Mouse (Mus musculus): ENCODE measurements around the gene Batf2.
"Not testable (repeated sequence)": the region's sequence is repeated elsewhere in the genome, so short reads cannot be mapped to it uniquely, and the experiment has no call there.

Batf2 gene

DNA sequence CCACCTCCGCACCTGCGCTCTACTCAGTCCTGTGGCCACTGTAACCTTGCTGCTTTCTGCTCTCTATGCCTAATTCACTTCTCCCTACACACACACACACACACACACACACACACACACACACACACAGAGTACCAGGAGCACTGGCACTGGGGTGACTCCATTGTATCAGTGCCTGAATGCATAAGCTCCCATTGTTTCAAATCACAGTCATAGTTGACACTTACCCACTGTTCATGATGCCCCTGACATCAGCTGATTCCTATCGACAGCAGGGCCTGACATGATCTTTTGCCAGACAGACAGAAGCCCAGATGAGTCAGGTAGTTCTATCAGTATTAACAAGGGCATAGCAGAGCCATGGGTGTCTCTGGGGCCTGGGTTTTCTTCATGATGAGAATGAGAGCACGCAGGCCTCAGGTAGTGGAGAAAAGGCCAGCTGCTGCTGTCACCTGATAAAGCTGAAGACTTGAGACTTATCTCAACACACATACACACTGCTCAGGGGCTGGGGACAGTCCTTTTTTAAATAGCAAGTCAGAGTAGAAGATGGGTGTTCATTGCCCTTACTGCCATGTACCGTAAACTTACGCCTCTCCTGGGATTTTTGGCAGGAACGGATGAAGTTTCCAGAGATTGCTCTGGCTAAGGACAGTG lies 8.5 kb upstream of the Batf2 start:
- no peak for DNase-seq

DNA sequence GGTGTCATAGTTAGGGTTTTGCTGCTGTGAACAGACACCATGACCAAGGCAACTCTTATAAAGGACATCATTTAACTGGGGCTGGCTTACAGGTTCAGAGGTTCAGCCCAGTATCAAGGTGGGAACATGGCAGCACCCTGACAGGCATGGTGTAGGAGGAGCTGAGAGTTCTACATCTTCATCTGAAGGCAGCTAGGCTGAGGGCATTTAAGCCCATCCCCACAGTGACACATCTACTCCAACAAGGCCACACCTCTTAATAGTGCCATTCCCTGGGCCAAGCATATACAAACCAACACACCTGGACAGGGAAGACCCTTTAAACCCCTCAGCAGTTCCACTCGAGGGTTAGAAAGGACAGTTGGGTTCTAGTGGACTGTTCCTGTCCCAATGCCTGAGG lies 7.6 kb upstream of the Batf2 start:
- DNase-seq: not testable (repeated sequence)

GRCm38 (mm10) chr19:6136397-6136796 lies 4.4 kb upstream of the Batf2 start:
- DNase-seq: no peak

DNA sequence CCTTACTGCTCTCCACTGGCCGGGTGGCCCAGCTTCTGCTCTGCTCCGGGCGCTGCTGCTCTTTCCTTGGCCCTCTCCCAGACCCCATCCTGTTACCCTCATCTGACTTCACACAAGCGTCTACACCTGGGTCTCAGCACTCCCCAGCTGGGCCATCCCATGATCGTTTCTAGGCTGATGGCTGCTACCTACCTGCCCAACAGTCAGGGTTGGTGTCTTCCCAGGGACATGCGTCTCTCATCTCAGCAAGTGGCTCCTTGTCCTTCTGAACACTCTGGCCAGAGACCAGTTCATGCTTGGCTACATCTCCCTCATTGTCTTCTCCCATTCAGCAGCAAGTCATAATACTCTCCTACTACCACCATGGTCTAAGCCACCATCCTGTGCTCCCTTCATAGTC lies 1.1 kb upstream of the Batf2 start:
- peak; percentile 52 to 64 for DNase-seq

DNA sequence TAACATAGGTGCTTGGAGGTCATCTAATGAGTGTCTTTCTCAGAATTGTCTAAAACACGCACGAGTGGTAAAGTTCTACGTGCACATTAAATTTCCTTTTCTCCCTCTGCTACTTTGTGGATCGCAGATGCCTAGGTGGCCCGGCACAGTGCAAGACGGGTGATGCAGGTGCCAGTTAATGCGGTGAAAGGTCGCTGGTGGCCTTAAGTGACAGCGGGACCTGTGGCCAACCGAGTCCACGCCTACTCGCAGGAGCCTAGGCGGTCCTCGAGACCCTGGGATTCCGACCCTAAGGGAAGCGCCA lies 457 bp upstream of the Batf2 start:
- DNase-seq: no peak

DNA sequence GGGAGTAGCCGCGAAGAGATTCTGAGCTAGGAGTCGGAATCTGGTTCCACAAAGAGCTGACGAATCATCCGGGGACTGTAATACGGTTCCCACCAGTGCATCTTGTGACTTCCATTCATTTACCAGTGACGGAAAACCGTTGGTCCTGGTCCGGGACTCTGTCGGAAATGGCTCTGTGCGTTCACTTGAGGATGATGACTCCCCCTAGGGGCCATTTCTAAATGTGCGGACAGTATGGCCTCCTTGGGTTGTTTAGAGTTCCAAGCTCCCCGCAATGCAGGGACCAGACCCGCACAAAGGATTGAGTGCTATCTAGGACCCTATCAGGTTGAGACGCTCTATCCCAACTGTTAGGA lies 589 bp downstream of the Batf2 start, which contains the start of gene Arl2:
Arl2 (minus strand) TSS at position 155 of the 356 bp plus-strand sequence.
- DNase-seq: peak; percentile 90 to 91

DNA sequence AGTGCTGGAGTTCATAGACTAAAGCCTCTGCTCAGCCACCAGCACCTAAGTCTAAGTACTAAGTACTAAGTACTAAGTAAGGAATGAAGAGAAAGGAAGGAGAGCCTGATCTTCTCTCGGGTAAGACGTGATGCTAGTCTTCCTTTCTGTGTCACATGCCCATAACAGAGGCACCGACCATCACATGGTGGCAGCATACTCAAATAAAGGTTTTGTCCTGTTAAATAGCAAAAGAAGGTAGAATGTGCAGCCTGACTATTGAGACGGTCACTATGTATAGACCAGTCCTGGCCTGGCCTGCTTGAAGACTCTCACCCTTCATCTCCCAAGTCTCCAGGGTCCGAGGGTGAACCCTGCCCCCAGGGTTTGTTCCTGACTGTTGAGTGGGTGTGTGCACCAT lies 4.1 kb downstream of the Batf2 start:
- DNase-seq: no peak

DNA sequence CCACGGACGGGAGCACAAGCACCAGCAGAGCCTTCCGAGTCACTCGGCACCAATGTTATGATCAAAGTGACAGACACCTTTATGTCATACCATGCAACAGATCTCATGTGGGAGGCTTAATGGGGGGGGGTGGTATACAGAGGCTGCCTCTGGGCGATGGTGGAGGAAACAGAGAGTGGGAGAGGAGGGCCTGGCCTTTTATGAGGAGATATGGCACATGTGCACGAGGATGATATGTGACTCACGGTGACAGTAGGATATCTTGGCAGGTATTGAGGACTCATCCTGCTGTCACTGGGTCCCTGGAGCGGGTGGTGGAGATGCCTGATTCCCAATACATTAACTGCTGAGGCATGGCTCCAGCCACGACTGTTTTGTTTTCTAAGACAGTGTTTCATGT lies 14.4 kb downstream of the Batf2 start:
- DNase-seq: no peak

DNA sequence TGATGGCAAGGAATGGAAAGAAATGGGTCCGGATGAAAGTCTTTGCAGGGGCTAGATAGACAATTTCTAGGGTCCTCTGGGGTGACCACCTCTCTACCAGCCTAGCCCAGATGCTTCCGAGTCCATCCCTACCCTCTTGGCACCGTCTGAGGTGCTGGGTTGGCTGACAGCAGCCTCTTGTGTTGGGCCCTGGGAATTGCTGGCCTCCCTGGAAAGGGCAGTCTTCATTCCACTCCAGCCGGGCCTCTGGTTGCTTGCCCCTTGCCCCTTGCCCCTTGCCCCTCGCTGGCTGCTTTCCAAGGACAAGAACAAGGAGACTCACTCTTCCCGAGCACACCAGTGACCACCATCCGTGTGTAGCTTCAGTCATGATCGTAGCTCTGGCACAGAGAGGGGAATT lies 15.6 kb downstream of the Batf2 start:
- DNase-seq: no peak

GRCm38 (mm10) chr19:6157220-6157619 lies 16.4 kb downstream of the Batf2 start:
- DNase-seq: peak; percentile 32 to 33

GRCm38 (mm10) chr19:6163872-6164547 lies 23.2 kb downstream of the Batf2 start:
- no peak for DNase-seq

DNA sequence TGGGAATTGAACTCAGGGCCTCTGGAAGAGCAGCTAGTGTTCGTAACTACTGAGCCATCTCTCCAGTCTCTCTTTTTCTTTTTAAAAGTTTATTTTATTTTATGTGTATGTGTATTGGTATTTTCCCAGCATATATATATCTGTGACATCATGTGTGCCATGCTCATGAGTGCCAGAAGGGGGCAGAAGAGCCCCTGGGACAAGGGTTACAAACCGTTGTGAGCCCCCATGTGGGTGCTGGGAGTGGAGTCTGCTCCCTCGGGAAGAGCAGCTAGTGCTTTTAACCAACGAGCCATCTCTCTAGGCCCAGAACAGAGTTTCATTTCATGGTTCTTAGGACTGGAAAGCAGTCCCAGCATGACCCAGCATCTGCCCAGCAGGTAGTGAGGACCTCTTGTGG lies 26.0 kb downstream of the Batf2 start:
- no peak for DNase-seq

- DNase-seq: peak in 1 of 2 experiments; percentile 32
Measured at GRCm38 (mm10) chr19:6171215-6171614, 30.4 kb downstream of the Batf2 start.

- peak; percentile 54 to 56 for DNase-seq
Measured at GRCm38 (mm10) chr19:6174771-6175170, 34.0 kb downstream of the Batf2 start.

DNA sequence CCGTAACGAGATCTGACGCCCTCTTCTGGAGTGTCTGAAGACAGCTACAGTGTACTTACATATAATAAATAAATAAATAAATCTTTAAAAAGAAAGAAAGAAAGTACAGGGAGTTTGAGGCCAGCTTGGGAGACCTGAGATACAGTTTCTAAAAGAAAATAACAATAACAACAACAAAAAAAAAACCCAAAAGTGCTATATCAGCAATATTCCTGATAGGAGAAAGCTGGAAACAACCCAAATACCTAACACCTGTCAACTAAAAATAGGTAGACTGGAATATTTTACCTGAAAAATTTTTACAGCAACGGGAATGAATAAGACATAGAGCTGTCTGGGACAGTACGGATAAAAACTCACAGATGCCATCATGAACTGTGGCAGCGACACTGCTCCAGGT lies 38.0 kb downstream of the Batf2 start:
- DNase-seq: no peak

DNA sequence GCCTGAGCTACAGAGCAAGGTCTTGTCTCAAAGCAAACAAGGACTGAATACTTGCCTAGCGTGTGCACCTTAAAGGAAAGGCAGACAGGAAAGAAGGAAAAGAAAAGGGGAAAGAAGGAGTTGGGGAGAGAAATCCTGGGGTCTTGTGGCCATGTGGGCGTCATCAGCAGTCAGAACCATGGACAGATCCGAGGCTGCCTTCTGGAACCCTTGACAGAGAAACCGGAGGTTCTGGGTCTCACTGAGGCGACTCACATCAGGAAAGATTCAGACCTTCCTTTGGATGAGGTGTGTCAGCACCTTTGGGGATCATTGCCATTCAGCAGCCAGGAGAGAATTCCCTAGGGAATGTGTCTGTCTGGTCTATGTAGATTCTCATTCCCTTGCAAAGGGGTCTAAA lies 40.8 kb downstream of the Batf2 start:
- no peak for DNase-seq

DNA sequence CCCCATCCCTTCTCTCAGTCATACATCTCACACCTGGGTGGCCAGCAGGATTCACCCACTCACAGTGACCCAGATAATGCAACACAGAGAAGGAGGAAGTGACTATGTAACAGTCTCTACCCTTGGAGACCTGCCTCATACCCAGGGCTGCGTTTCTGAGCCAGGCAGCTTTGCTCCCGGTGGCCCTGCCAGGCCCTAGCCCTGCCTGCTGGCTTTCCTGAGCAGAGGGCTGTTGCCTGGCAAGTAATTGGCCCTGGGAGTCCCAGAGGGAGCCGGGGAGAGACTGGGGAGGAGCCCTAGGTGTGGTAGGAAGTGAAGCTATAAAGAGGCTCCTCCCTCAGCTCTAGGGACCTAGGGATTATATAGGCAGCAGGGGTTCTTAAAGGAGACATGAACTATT lies 41.8 kb downstream of the Batf2 start:
- peak; percentile 66 to 75 for DNase-seq

DNA sequence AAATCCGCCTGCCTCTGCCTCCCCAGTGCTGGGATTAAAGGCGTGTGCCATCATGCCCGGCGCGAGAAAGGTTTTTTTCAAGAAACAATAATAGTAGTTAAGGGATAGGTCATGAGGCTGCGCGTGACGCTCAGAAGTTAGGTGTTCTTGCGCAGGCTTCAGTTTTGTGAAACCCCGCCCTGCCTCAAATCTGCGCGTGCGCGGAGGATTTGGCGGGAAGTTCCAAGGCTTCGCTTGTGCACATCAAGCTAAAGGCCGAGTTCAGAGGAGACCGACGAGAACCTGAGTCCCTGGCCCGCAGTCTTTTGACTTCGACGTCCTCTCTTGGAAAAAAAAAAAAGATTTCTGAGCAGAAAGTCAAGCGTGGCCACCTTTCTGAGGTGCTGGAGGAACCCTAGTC lies 43.3 kb downstream of the Batf2 start, which contains the start of gene Majin:
Majin (plus strand) TSS at position 258 of the 400 bp plus-strand sequence.
- no peak for DNase-seq

DNA sequence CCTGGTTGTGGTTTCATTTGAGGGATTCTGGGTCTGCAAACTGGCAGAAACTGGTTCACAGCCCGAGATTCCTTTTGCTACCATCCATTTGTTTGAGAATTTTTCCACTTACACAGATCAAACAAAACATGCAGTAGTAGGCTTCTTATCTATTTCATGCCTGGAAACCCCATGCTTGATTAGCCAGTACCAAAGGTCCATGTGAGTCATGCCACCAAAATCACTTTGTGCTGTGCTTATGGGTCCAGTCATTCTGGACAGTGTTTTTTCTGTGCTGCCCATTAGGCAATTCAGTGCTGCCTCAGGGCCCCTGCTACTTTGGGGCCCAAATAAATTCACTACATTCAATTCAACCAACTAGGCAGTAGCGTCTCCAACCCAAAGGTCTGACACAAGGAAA lies 63.5 kb downstream of the Batf2 start:
- DNase-seq: no peak

DNA sequence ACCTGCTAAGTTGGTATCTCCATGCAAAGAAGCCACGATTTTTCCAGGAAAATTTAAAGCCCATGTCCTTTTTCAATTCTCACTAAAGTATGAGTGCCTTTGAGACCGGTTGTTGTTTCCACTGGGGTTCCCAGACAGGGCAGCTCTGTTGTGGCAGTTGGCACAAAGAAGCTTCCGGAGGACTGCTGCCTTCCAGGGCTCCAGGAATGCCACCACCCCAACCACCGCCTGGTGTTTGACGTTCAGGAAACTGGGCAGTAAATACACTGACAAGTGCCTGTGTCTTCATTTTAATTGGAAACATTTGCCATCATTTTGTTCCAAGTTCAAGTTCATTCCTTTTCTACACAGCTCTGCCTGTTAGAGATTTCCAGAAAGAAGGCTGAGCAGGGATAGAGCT lies 65.9 kb downstream of the Batf2 start:
- no peak for DNase-seq

- DNase-seq: no peak
Measured at GRCm38 (mm10) chr19:6216046-6216705, 75.4 kb downstream of the Batf2 start.

DNA sequence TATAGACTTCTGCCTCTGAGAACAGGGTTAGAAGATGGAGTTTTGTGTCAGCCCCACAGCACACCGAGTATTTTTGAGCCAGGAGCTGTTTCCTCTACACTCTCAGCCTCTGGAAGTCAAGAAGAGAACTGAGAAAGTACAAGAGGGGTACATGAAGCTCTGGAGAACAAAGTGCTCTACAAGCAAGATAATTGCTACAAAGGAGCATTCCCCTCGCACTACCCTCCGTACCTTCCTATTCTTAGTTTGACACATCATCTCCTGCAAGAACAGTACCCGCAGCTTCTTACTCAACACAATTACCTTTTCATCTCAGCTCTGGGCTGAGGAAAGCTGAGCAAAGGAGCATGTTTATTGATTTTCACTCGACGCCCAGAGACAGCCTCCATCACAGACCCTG lies 77.8 kb downstream of the Batf2 start:
- no peak for DNase-seq
